Mouse (Mus musculus) ES-E14 (cell line): ENCODE data around the gene Gmppa.

Experiments used
- CHD2 ChIP-seq: IDR thresholded peaks from 2 replicates; pipeline ENCODE4 v1.6.1; 2014; ENCODE audit warnings: mild to moderate bottlenecking, low read depth, low read length, inconsistent platforms
- HCFC1 ChIP-seq: IDR thresholded peaks from 2 replicates; pipeline ENCODE4 v1.6.1; 2012; ENCODE audit warnings: low read length, inconsistent platforms, borderline replicate concordance; ENCODE audit not compliant: insufficient read depth
- ZNF384 ChIP-seq: IDR thresholded peaks from 2 replicates; pipeline ENCODE4 v1.6.1; 2012; ENCODE audit warnings: low read depth, low read length, inconsistent platforms

GRCm38 (mm10) chr1:75405547-75405946 is 30.2 kb upstream of the Gmppa start:
- no peak for TF ChIP-seq ZNF384
- no peak for TF ChIP-seq CHD2
- no peak for TF ChIP-seq HCFC1
